Mouse (Mus musculus): ENCODE measurements around the gene Rhbg. TPM values are rescaled to one million over a fixed set of nuclear protein-coding genes. Genes with fewer than 3 reads are reported as not detected.

Rhbg gene
- total and polyA plus RNA-seq, 3 experiments = not detected

- TF ChIP-seq NELFE (IDR thresholded peaks at IDR 0.05; ENCODE audit: low read depth, low read length) = no peak
- peak; percentile 96 to 99 (median 99) for TF ChIP-seq CTCF (IDR thresholded peaks at IDR 0.05 in 2 of 3, conservative IDR thresholded peaks at IDR 0.05 in 1 of 3; ENCODE audit: control insufficient read depth in 1 of 3, insufficient read depth in 1 of 3, low read depth in 2 of 3, low read length in 3 of 3, poor library complexity in 1 of 3, severe bottlenecking in 1 of 3)
- peak; percentile 89 for TF ChIP-seq ZC3H11A (IDR thresholded peaks at IDR 0.05; ENCODE audit: low read depth, low read length)
- TF ChIP-seq SMC3 (IDR thresholded peaks at IDR 0.05; ENCODE audit: low read depth, low read length) = peak; percentile 91
- no peak for TF ChIP-seq POLR2A (IDR thresholded peaks at IDR 0.05; ENCODE audit: control insufficient read depth in 1 of 2, insufficient read depth in 1 of 2, low read depth in 1 of 2, low read length in 2 of 2, poor library complexity in 1 of 2)
- peak; percentile 97 for TF ChIP-seq RAD21 (IDR thresholded peaks at IDR 0.05; ENCODE audit: low read depth, low read length)
- peak; percentile 69 for TF ChIP-seq USF1 (IDR thresholded peaks at IDR 0.05; ENCODE audit: low read depth, low read length)
- peak; percentile 80 for DNase-seq (ENCODE audit: low read depth, low spot score)
- H3K27me3 ChIP-seq (ENCODE audit: control insufficient read depth in 1 of 2, insufficient read depth in 2 of 2, low read length in 2 of 2) = peaks cover 6 to 10% of the 10 kb centered on the region in 2 experiments
Observed at GRCm38 (mm10) chr3:88242531-88242930, 12.0 kb downstream of the Rhbg start.

GRCm38 (mm10) chr3:88241045-88241786, 13.3 kb downstream of the Rhbg start:
- DNase-seq (ENCODE audit: low read depth, low spot score) = no peak
- H3K79me2 ChIP-seq (ENCODE audit: control insufficient read depth, insufficient read depth, low read length, poor library complexity) = no peaks in the 10 kb centered on the region
- H3K27me3 ChIP-seq (ENCODE audit: control insufficient read depth in 1 of 2, insufficient read depth in 2 of 2, low read length in 2 of 2) = peaks cover 8 to 10% of the 10 kb centered on the region in 2 experiments
- no peak overlapping the region for H3K27ac ChIP-seq (ENCODE audit: control insufficient read depth, low read depth, low read length)
- TF ChIP-seq ZKSCAN1 (IDR thresholded peaks at IDR 0.05; ENCODE audit: low read depth, low read length) (no peak), ELF1 (IDR thresholded peaks at IDR 0.05; ENCODE audit: low read depth, low read length) (no peak), UBTF (IDR thresholded peaks at IDR 0.05; ENCODE audit: borderline replicate concordance, insufficient read depth, low read depth, low read length) (no peak), MAFK (IDR thresholded peaks at IDR 0.05; ENCODE audit: borderline replicate concordance, low read depth, low read length) (no peak)
- H3K9ac ChIP-seq (ENCODE audit: control insufficient read depth, low read depth, low read length, poor library complexity, severe bottlenecking) = no peak overlapping the region
- no peaks in the 10 kb centered on the region for H3K36me3 ChIP-seq (ENCODE audit: control insufficient read depth in 1 of 2, insufficient read depth in 2 of 2, low read length in 2 of 2)
- H3K4me3 ChIP-seq (ENCODE audit: control insufficient read depth in 1 of 2, insufficient read depth in 1 of 2, low read depth in 2 of 2, low read length in 2 of 2) = no peak overlapping the region
- peaks cover 0 to 4% of the 10 kb centered on the region in 2 experiments; a peak in 1 of 4 replicates for H3K4me1 ChIP-seq (ENCODE audit: control insufficient read depth in 1 of 2, insufficient read depth in 2 of 2, low read length in 2 of 2)
- no peaks in the 10 kb centered on the region for H3K9me3 ChIP-seq (replicated peaks; ENCODE audit: insufficient read depth, low read length)

More at GRCm38 (mm10) chr3:88242531-88242930, 12.0 kb downstream of the Rhbg start:
- Histone ChIP-seq H3K27ac (ENCODE audit: control insufficient read depth, low read depth, low read length) (no peak overlapping the region), H3K9ac (ENCODE audit: control insufficient read depth, low read depth, low read length, poor library complexity, severe bottlenecking) (no peak overlapping the region), H3K79me2 (ENCODE audit: control insufficient read depth, insufficient read depth, low read length, poor library complexity) (no peaks in the 10 kb centered on the region), H3K36me3 (ENCODE audit: control insufficient read depth in 1 of 2, insufficient read depth in 2 of 2, low read length in 2 of 2) (no peaks in the 10 kb centered on the region), H3K4me1 (ENCODE audit: control insufficient read depth in 1 of 2, insufficient read depth in 2 of 2, low read length in 2 of 2) (peaks cover 0 to 4% of the 10 kb centered on the region in 2 experiments; a peak in 1 of 4 replicates), H3K4me3 (ENCODE audit: control insufficient read depth in 1 of 2, insufficient read depth in 1 of 2, low read depth in 2 of 2, low read length in 2 of 2) (no peak overlapping the region), H3K9me3 (replicated peaks; ENCODE audit: insufficient read depth, low read length) (no peaks in the 10 kb centered on the region)

GRCm38 (mm10) chr3:88239446-88239845, 15.1 kb downstream of the Rhbg start:
- TF ChIP-seq POLR2AphosphoS2 (IDR thresholded peaks at IDR 0.05; ENCODE audit: low read length) = no peak
- no peak for TF ChIP-seq MEF2A (IDR thresholded peaks at IDR 0.05; ENCODE audit: extremely low read depth, insufficient replicate concordance, low read depth, low read length, poor library complexity, severe bottlenecking)
- no peak for TF ChIP-seq USF1 (IDR thresholded peaks at IDR 0.05; ENCODE audit: low read depth, low read length)
- no peak for TF ChIP-seq GATA1 (IDR thresholded peaks at IDR 0.05; ENCODE audit: low read depth, low read length)
- no peak overlapping the region for H3K9ac ChIP-seq (ENCODE audit: control insufficient read depth, low read depth, low read length, poor library complexity, severe bottlenecking)
- peaks cover 10 to 14% of the 10 kb centered on the region in 2 experiments for H3K27me3 ChIP-seq (ENCODE audit: control insufficient read depth in 1 of 2, insufficient read depth in 2 of 2, low read length in 2 of 2)
- no peaks in the 10 kb centered on the region for H3K9me3 ChIP-seq (replicated peaks; ENCODE audit: insufficient read depth, low read length)
- no peaks in the 10 kb centered on the region for H3K79me2 ChIP-seq (ENCODE audit: control insufficient read depth, insufficient read depth, low read length, poor library complexity)
- no peak overlapping the region for H3K4me3 ChIP-seq (ENCODE audit: control insufficient read depth in 1 of 2, insufficient read depth in 1 of 2, low read depth in 2 of 2, low read length in 2 of 2)
- H3K4me1 ChIP-seq (ENCODE audit: control insufficient read depth in 1 of 2, insufficient read depth in 2 of 2, low read length in 2 of 2) = no peaks in the 10 kb centered on the region
- no peaks in the 10 kb centered on the region for H3K36me3 ChIP-seq (ENCODE audit: control insufficient read depth in 1 of 2, insufficient read depth in 2 of 2, low read length in 2 of 2)
- no peak overlapping the region for H3K27ac ChIP-seq (ENCODE audit: control insufficient read depth, low read depth, low read length)
- no peak for DNase-seq (ENCODE audit: low read depth, low spot score)

Data from MEL (cell line).